Mouse (Mus musculus): Measurements from ENCODE around the gene Magix. TPM values are rescaled to one million over a fixed set of nuclear protein-coding genes. Genes with fewer than 3 reads are reported as not detected.

The Magix gene
- total RNA-seq, 2 experiments from 2014 or later = 0.16 to 0.43 TPM

DNA sequence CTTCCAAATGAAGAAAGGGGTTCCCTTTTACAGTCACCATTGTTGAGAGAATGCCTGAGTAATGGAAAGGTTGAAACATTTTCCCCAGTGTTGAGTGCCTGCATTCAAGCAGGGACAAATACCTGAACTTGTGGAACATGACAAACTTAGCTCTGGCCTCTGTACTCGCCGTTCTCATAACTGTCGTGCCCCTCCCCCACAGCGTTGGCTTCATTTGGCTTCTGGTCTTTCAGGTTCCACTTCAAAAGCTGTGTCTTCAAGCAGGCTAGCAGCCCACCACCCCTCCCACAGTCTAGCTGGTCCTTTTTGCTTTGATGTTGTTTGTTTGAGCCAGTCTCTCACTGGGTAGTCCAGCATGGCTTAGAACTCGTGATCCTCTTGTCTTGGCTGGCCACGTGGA, 8.3 kb downstream of the Magix start:
- H3K27ac ChIP-seq = no peak overlapping the region
- no peak overlapping the region for H3K4me3 ChIP-seq
- no peak for TF ChIP-seq CTCF (IDR thresholded peaks at IDR 0.05)
- no peak for DNase-seq (ENCODE audit: extremely low spot score in 1 of 2, low spot score in 2 of 2)
- intact Hi-C loops (cut with DNase I) = loop anchor here (10.0 kb wide), 1 partner anchor 348 kb away; no protein-coding TSS in a partner anchor

DNA sequence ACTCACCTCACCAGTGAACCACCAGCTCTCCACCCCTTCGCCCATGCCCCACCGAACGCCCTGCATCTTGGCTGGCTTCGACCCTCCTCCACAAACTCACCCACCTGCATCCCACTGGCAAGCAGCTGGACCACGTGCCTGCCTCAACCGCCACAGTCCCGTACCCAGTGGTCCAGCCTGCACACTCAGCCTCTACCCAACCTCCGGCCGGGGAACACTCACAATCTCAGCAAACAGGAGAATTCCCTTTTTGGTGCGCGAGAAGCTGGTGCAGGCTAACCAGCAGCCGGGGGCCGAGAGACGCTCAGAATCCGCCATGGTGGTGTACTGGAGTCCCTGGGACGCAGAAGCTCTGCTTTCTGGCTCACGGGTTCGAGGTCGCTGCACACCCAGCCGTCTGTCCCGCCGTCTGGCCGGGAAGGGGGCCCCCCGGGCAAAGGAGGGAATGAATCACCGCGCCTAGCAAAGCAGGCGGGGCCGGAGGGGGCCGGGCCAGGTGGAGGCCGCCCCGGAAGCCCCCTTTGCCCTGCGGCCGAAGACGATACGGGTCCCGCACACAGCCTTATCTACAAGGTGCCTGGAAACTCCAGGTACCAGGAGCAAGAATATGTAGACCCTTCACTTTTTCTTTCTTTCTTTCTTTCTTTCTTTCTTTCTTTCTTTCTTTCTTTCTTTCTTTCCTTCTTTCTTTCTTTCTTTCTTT, 10.0 kb downstream of the Magix start, which contains the start of gene Plp2:
Plp2 (minus strand) TSS at position 470 of the 703 bp plus-strand sequence.
- intact Hi-C loops (cut with DNase I) = loop anchor here (10.0 kb wide), 1 partner anchor 346 kb away; no protein-coding TSS in a partner anchor
- no peak for TF ChIP-seq CTCF (IDR thresholded peaks at IDR 0.05)
- Histone ChIP-seq H3K4me3 (peak within 1 kb of the TSS; percentile 46), H3K27ac (peak within 1 kb of the TSS; percentile 67)
- DNase-seq (ENCODE audit: extremely low spot score in 1 of 2, low spot score in 2 of 2) = no peak

DNA sequence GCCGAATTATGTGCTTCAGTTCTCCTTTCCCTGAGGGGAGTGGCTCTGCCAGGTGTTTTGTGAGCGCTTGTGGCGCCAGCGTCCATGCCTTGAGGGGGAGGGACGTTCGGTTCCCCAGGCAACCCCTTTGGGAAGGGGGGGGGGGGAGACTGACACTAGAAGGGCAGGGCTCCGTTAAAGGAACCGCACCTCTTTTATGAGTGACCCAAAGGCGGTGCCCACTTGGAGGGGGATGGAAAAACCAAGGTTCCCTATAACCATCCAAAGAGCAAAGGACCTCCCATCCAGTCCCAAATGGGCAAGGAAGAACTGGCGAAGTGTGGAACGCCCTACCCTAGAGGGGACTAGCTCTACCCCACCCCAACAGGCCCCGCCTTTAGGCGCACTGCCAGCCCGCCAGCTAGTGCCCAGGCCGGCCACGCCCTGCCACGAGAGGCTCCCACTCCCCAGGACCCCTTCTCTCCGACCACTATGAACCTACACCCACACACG, 10.6 kb downstream of the Magix start:
- peak in 1 of 2 experiments; percentile 50 for DNase-seq (ENCODE audit: extremely low spot score in 1 of 2, low spot score in 2 of 2)
- intact Hi-C loops (cut with DNase I) = loop anchor here (10.0 kb wide), 1 partner anchor 346 kb away; no protein-coding TSS in a partner anchor
- no peak for TF ChIP-seq CTCF (IDR thresholded peaks at IDR 0.05)
- H3K27ac ChIP-seq = peak overlapping the region; percentile 67
- peak overlapping the region; percentile 46 for H3K4me3 ChIP-seq

DNA sequence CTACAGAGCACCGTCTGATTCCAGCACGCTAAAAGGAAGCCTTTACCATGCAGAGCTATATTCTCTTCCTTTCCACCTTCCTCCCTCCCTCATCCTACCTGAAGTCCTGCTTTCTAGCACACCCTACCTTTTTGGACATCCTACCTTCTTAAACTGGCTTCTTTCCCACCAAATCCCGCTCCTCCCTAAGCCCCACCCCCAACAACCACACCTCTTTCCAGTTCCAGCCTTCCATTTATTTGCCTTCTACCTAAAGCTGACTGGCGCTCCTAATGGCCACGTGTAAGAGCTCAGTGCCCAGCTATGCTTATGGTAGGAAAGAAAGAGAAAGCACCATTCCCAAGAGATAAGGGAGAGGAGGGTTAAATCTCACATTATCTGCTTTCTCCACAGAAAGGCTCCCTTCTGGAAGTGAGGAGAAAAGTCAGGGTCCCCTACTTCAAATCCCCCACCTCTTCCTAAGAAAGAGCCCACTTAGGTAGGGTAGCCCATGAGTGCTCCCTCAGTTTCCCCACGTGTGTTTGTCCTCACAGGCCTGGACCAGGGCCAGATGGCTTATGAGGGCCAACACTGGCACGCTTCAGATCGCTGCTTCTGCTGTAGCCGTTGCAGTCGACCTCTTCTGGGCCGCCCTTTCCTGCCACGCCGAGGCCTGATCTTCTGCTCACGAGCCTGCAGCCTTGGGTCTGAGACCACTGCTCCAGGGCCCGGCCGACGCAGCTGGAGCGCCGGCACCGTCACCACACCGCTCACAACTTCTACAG, 15.1 kb downstream of the Magix start:
- no peak for DNase-seq (ENCODE audit: extremely low spot score in 1 of 2, low spot score in 2 of 2)
- intact Hi-C loops (cut with DNase I) = no loop called here
- Histone ChIP-seq H3K4me3 (no peak overlapping the region), H3K27ac (no peak overlapping the region)
- TF ChIP-seq CTCF (IDR thresholded peaks at IDR 0.05) = no peak

DNA sequence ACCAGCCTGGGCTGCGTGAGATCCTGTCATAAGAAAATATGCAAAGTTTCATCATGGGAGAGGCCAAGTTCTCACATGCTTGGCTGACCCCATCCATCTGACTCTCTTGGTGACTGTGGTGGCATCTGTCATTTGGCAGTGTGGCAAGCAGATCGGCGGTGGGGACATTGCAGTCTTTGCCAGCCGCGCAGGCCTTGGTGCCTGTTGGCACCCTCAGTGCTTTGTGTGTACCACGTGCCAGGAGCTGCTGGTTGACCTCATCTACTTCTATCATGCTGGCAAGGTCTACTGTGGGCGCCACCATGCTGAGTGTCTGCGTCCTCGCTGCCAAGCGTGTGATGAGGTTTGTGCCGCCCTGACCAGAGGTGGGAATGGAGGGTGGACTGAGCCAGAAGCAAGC, 16.3 kb downstream of the Magix start:
- intact Hi-C loops (cut with DNase I) = no loop called here
- no peak for DNase-seq (ENCODE audit: extremely low spot score in 1 of 2, low spot score in 2 of 2)
- H3K27ac ChIP-seq = no peak overlapping the region
- no peak overlapping the region for H3K4me3 ChIP-seq
- no peak for TF ChIP-seq CTCF (IDR thresholded peaks at IDR 0.05)

DNA sequence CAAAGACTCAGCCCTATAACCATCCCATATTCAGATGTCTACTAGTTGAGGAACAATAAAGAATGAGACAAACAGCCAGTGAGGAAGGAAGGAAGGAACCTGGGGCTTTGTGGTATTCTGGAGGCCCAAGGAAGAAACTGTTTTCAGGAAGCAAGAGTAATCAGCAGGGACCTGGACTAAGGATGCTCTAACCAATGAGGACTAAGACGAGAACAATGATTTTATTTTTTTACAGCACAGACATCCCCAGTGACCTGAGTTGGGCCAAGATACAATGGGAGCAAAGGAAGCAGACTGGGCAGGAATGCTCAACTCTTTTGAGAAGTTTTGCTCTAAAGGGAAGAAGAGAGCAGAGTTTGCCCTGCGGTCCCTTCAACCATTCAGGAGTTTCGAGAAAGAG, 18.1 kb downstream of the Magix start:
- TF ChIP-seq CTCF (IDR thresholded peaks at IDR 0.05) = no peak
- Histone ChIP-seq H3K4me3 (no peak overlapping the region), H3K27ac (no peak overlapping the region)
- no peak for DNase-seq (ENCODE audit: extremely low spot score in 1 of 2, low spot score in 2 of 2)
- intact Hi-C loops (cut with DNase I) = no loop called here

DNA sequence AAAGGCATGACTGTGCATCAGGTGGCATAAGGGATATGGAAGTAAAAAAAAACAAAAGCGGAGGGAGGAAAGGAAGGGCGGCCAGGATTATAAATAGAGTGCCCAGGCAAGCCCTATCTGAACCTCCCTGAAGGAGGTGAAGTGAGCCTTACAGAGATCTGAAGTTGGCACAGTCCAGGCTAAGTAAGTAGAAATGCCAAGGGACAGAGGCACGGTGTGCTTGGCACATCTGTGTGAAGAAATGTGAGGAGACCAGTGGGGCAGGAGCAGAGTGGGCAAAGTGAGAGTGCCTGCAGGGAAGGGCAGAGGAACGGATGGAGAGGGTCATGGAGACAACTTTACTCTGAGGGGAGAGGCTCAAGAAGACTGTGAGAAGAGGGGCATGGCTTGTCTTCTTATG, 20.0 kb downstream of the Magix start:
- H3K4me3 ChIP-seq = no peak overlapping the region
- H3K27ac ChIP-seq = no peak overlapping the region
- TF ChIP-seq CTCF (IDR thresholded peaks at IDR 0.05) = no peak
- DNase-seq (ENCODE audit: extremely low spot score in 1 of 2, low spot score in 2 of 2) = no peak
- intact Hi-C loops (cut with DNase I) = no loop called here

DNA sequence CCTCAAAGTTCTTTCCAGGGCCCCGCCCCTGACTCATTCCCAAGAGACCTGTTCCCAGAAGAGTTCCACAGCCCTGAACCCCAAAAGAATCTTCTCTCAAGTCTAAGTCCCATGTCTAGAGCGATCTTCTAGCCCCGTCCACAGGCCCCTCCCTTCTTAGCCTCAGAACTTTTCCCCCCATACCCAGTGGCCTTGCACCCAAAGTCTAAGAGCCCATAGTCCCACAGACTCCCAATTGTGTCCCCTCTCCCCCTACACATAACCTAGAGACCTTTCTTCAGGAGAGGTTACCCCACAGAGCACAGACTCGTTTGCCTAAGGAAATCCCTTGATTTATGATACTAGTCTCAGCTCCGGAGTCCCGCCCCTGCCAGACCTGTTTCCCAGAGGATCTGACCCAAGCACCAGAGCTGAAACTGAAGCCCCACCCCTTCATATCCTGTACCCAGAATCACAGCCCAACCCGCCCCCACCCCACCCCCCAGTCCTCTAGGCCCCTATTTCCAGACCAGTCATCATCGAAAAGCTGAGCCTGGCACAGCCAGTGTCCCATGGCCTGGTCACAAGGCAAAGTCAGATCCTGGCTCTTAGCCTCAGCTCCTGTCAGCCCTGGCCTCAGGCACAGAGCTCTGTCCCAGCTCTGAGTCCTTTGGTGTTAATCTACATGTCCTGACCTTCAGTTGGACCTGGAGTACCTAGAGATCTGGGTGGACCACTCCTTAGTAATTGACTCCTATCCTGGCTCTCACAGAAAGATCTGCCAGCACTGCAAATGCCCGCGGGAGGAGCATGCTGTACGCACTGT, 22.1 kb downstream of the Magix start:
- no peak for DNase-seq (ENCODE audit: extremely low spot score in 1 of 2, low spot score in 2 of 2)
- intact Hi-C loops (cut with DNase I) = no loop called here

DNA sequence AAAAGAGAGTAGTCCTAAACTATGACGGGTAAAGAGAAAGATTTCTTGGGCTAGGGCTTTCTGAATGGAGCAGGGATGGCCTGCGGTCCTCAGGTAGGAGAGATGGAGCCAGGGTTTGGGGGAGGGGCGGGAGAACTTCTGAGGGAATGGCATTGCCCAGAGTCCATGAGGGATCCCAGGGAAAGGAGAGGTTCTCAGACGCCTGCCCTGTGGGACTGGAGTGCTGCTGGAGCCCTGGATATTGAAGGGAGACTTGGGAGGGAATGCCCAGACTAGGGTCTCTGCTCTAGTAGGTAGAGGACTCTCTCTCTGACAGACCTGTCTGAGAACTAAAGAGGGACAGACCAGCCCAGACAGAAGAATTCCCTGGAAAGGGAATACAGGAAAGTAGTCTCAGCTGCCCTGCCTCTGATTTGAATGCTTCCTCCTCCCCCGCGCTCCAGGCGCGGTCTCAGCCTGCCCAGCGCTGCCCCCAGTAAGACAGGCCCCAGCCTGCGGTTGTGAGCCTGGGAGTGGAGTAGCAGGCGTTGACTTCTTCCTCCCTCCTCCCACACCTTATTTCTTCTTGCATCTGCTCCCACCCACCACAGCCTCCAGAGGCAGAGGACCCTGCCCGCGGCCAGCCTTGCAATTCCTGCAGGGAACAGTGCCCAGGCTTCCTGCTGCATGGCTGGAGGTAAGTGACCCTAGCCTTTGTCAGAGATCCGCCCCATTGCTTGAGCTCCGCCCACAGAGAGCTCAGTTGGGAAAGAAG, 22.8 kb downstream of the Magix start:
- intact Hi-C loops (cut with DNase I) = no loop called here
- DNase-seq (ENCODE audit: extremely low spot score in 1 of 2, low spot score in 2 of 2) = no peak
- no peak for TF ChIP-seq CTCF (IDR thresholded peaks at IDR 0.05)
- no peak overlapping the region for H3K27ac ChIP-seq
- H3K4me3 ChIP-seq = no peak overlapping the region

More for the DNA sequence above, 22.1 kb downstream of the Magix start:
- Histone ChIP-seq H3K27ac (no peak overlapping the region), H3K4me3 (no peak overlapping the region)
- no peak for TF ChIP-seq CTCF (IDR thresholded peaks at IDR 0.05)

DNA sequence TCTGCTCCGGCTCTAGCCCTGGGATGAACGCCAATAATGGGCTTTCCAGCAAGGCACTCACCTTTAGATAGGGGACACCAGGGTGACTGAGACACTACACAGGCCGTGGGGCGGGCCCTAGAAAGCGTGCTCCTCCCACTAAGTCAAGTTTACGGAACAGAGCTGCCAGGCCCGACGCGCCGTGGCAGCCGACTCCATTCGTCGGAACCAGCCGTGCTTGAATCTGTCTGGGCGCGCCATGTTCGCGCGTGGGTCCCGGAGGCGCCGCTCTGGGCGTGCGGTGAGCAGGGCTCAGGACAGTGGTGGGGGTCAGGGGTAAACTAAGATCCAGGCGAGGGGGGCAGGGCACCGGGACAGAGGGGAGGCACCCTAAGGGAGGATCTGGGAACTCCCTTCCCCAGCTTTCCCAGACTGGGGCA, 23.8 kb downstream of the Magix start, which contains the start of gene Prickle3:
Prickle3 (plus strand) TSS at position 40 of the 419 bp plus-strand sequence.
- DNase-seq (ENCODE audit: extremely low spot score in 1 of 2, low spot score in 2 of 2) = no peak
- Histone ChIP-seq H3K4me3 (peak within 1 kb of the TSS; percentile 26), H3K27ac (peak within 1 kb of the TSS; percentile 19; the same call in 1 of the 2 replicates)
- no peak for TF ChIP-seq CTCF (IDR thresholded peaks at IDR 0.05)
- intact Hi-C loops (cut with DNase I) = no loop called here
